Mouse (Mus musculus) spleen, postnatal 36 days (tissue): Measurements from ENCODE around the gene Gm19345.

Experiments used
- DNase-seq, 2 experiments: peaks; one replicate each; pipeline ENCODE4 v3.0.0; 2022; ENCODE audit warnings: low spot score in 2 of 2, mixed read lengths in 1 of 2

The Gm19345 gene

GRCm38 (mm10) chr7:19851858-19852570, at the start of gene Gm19345:
Gene Gm19345, plus strand, starts transcription at chr7:19852003.
- DNase-seq = no peak

GRCm38 (mm10) chr7:19802995-19803394, 48.8 kb upstream of the Gm19345 start:
- peak; percentile 49 to 74 for DNase-seq

GRCm38 (mm10) chr7:19806356-19806969, 45.3 kb upstream of the Gm19345 start:
- DNase-seq = peak; percentile 54 to 65

GRCm38 (mm10) chr7:19809369-19809768, 42.4 kb upstream of the Gm19345 start:
- DNase-seq = no peak

- DNase-seq = peak; percentile 58 to 67
Measured at GRCm38 (mm10) chr7:19811114-19811513, 40.7 kb upstream of the Gm19345 start.

GRCm38 (mm10) chr7:19813161-19813560, 38.6 kb upstream of the Gm19345 start:
- no peak for DNase-seq

GRCm38 (mm10) chr7:19813579-19814122, 38.2 kb upstream of the Gm19345 start:
- no peak for DNase-seq

GRCm38 (mm10) chr7:19815296-19816223, 36.2 kb upstream of the Gm19345 start:
- peak; percentile 60 to 65 for DNase-seq

- DNase-seq = peak; percentile 91 to 94
Measured at GRCm38 (mm10) chr7:19816224-19816771, 35.5 kb upstream of the Gm19345 start.

GRCm38 (mm10) chr7:19817382-19818105, 34.3 kb upstream of the Gm19345 start:
- DNase-seq = peak; percentile 96 to 98

GRCm38 (mm10) chr7:19818440-19818839, 33.4 kb upstream of the Gm19345 start:
- no peak for DNase-seq

- DNase-seq = no peak
Measured at GRCm38 (mm10) chr7:19818875-19819274, 32.9 kb upstream of the Gm19345 start.

GRCm38 (mm10) chr7:19820347-19821048, 31.3 kb upstream of the Gm19345 start:
- no peak for DNase-seq

- no peak for DNase-seq
Measured at GRCm38 (mm10) chr7:19821633-19822032, 30.2 kb upstream of the Gm19345 start.

GRCm38 (mm10) chr7:19822193-19822592, 29.6 kb upstream of the Gm19345 start:
- DNase-seq = no peak

- peak; percentile 88 to 89 for DNase-seq
Measured at GRCm38 (mm10) chr7:19822604-19823058, 29.2 kb upstream of the Gm19345 start, which contains the start of gene Bcl3. Gene Bcl3, minus strand, starts transcription at chr7:19822770.

GRCm38 (mm10) chr7:19823256-19824181, 28.3 kb upstream of the Gm19345 start:
- no peak for DNase-seq

- DNase-seq = peak; percentile 85 to 88
Measured at GRCm38 (mm10) chr7:19824182-19824973, 27.4 kb upstream of the Gm19345 start.
